Mouse (Mus musculus): ENCODE measurements around the gene Aarsd1. TPM values are rescaled to one million over a fixed set of nuclear protein-coding genes. Genes with fewer than 3 reads are reported as not detected.
"Not testable (repeated sequence)": the region's sequence is repeated elsewhere in the genome, so short reads cannot be mapped to it uniquely, and the experiment has no call there.

Gene Aarsd1
- polyA plus RNA-seq, 1 experiment from 2014 or later: 85.3 TPM

DNA sequence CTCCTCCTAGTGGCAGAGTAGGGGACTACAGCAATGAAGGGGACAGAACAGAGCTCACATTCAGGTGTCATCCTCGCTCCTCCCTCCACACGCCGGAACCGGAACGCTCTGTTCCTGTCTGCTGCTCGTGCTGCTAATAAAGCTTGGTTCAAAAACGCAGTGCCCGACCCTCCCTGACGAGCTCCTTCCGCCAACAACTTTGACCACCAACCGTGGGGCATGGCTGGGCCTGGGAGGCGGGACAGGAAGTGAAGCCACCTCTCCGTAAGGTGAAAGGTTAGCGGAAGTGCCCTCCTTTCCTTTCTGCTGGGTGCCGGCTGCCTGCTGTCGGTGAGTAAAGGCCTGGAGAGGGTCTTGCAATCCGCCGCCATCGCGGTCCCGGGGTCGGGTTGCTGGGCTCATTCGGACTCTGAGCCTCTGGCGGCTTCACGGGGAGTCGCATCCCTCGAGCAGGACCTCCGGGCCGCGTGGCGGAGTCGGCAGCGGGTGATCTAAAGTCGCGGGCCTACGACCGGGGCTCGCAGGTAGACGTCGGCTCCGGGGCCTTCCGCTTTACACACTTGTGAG lies 24.8 kb upstream of the Aarsd1 start, which contains the start of gene Rpl27:
TSS of gene Rpl27 (plus strand) at position 172 of the 567 bp plus-strand sequence.
- Histone ChIP-seq H3K27me3 (replicated peaks) (no peaks in the 10 kb centered on the region), H3K36me3 (peaks cover 26% of the 10 kb centered on the region), H3K27ac (peak within 1 kb of the TSS; percentile 89), H3K4me3 (peak within 1 kb of the TSS; percentile 79), H3K9ac (peak within 1 kb of the TSS; percentile 89), H3K9me3 (no peaks in the 10 kb centered on the region), H3K4me1 (peaks cover 17% of the 10 kb centered on the region), H3K4me2 (replicated peaks) (peak within 1 kb of the TSS; percentile 87)
- peak; percentile 100 for ATAC-seq (ENCODE audit: low FRiP score, low read depth)
- under 1% methylated on average over 42 of the region's 42 CpGs for WGBS

DNA sequence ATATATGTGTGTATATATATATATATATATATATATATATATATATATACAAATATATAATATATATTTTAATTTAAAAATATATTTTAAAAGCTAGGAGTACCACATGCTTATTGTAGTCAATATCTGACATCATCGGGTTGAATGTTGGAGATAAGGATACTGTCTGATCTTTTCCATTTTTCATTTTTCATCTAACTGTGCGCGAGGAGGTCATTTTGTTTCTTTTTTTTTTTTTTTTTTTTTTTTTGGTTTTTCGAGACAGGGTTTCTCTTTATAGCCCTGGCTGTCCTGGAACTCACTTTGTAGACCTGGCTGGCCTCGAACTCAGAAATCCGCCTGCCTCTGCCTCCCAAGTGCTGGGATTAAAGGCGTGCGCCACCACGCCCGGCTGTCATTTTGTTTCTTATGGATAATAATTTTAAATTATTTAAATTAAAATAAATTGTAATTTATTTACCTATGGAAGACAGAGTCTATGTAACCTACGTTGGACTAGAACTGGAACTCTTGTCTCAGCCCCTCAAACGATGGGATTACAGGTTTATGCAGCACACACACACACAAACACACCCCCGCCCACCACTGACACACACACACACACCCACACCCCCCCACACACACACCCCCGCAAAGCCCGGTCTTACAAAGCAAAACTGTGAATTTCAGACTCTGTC lies 24.2 kb upstream of the Aarsd1 start:
- not testable (repeated sequence) for H3K9me3 ChIP-seq; ATAC-seq (ENCODE audit: low FRiP score, low read depth); H3K27me3 ChIP-seq (replicated peaks); H3K27ac ChIP-seq
- 0 out of 2 replicates have a peak overlapping the region, but pooled peaks have one; percentile 26 for H3K9ac ChIP-seq
- peaks cover 26% of the 10 kb centered on the region for H3K36me3 ChIP-seq
- H3K4me3 ChIP-seq: peak overlapping the region; percentile 20; the same call in 1 of the 2 replicates
- 38% methylated on average over 15 of the region's 15 CpGs for WGBS
- peaks cover 17% of the 10 kb centered on the region for H3K4me1 ChIP-seq
- peak overlapping the region; percentile 50 for H3K4me2 ChIP-seq (replicated peaks)

DNA sequence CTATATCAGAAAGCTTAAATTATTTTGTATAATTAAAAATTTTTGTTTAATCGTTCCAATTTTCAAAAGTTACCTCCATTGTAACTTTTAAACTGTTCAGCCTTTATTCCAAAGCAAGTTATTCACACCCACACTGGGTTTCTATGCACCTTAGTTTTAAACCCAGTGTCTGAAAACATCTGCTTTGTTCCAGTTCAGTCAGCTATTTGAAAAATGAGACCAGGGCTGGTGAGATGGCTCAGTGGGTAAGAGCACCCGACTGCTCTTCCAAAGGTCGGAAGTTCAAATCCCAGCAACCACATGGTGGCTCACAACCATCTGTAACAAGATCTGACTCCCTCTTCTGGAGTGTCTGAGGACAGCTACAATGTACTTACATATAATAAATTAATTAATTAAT lies 20.6 kb upstream of the Aarsd1 start:
- H3K27ac ChIP-seq; H3K27me3 ChIP-seq (replicated peaks); H3K4me2 ChIP-seq (replicated peaks); H3K4me3 ChIP-seq; H3K4me1 ChIP-seq; H3K9ac ChIP-seq; H3K9me3 ChIP-seq; ATAC-seq (ENCODE audit: low FRiP score, low read depth): not testable (repeated sequence)
- peaks cover 30% of the 10 kb centered on the region for H3K36me3 ChIP-seq
- 52% methylated on average over 3 of the region's 3 CpGs for WGBS

DNA sequence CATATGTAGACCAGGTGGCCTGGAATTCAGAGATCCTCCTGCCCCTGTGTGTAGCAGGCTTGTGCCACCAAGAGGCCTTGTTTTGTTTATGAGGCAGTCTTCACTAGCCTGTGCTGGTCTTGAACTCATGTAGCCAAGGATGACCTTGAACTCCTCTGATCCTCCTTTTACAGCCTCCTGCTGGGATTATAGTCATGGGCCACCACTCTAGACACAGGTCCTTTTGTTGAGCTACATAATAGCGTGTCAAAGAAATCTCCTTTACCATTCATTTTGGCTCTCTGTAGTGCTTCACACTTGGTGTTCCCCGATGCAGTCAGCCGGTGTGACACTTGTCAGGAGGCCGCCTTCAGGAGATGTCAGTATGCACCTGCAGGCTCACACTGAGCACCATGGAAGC lies 19.5 kb upstream of the Aarsd1 start:
- Histone ChIP-seq H3K9me3 (no peaks in the 10 kb centered on the region), H3K27me3 (replicated peaks) (no peaks in the 10 kb centered on the region), H3K4me3 (no peak overlapping the region), H3K4me2 (replicated peaks) (no peak overlapping the region), H3K4me1 (no peaks in the 10 kb centered on the region), H3K36me3 (peaks cover 37% of the 10 kb centered on the region), H3K9ac (no peak overlapping the region), H3K27ac (no peak overlapping the region)
- ATAC-seq (ENCODE audit: low FRiP score, low read depth): no peak
- WGBS: 43% methylated on average over 4 of the region's 4 CpGs

DNA sequence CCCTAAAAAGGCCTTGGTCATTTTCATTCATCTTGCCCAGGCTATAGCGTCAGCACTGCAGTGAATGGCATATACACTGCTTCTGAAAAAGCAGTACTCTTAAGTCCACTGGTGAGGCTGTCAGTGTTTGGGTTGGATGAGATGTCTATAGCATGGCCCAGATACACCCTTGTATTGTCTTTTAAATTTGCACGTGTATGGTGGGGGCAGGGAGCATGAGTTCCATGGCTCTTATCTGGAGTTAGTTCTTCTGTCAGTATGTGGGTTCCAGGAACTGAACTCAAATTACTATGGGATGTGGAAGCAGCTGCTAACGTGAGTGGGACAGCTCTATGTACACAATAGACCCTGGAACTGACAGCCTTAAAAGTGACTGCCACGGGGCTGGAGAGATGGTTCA lies 18.4 kb upstream of the Aarsd1 start:
- Histone ChIP-seq H3K4me1 (no peaks in the 10 kb centered on the region), H3K27me3 (replicated peaks) (no peaks in the 10 kb centered on the region), H3K9ac (no peak overlapping the region), H3K4me2 (replicated peaks) (no peak overlapping the region), H3K9me3 (no peaks in the 10 kb centered on the region), H3K4me3 (no peak overlapping the region), H3K27ac (no peak overlapping the region), H3K36me3 (peaks cover 48% of the 10 kb centered on the region)
- no peak for ATAC-seq (ENCODE audit: low FRiP score, low read depth)
- WGBS: 87% methylated on average over 4 of the region's 4 CpGs

DNA sequence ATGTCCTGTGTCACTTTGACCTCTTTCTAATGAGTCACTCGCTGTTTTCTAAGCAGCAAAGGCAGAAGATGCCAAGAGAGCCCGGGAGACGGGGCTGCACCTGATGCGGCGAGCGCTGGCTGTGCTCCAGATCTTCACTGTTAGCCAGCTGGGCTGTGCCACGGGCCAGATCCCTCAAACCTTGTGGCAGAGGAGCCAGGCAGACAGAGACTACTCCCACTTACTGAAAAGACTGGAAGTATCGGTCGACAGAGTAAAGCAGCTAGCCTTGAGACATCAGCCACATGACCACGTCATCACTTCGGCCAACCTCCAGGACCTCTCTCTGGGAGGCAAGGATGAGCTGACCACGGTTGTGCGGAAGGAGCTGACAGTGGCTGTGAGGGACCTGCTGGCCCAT lies 16.0 kb upstream of the Aarsd1 start:
- Histone ChIP-seq H3K4me1 (no peaks in the 10 kb centered on the region), H3K27ac (no peak overlapping the region), H3K4me3 (no peak overlapping the region), H3K36me3 (peaks cover 66% of the 10 kb centered on the region), H3K9me3 (no peaks in the 10 kb centered on the region), H3K27me3 (replicated peaks) (no peaks in the 10 kb centered on the region), H3K4me2 (replicated peaks) (no peak overlapping the region), H3K9ac (no peak overlapping the region)
- WGBS: 93% methylated on average over 13 of the region's 13 CpGs
- ATAC-seq (ENCODE audit: low FRiP score, low read depth): no peak

DNA sequence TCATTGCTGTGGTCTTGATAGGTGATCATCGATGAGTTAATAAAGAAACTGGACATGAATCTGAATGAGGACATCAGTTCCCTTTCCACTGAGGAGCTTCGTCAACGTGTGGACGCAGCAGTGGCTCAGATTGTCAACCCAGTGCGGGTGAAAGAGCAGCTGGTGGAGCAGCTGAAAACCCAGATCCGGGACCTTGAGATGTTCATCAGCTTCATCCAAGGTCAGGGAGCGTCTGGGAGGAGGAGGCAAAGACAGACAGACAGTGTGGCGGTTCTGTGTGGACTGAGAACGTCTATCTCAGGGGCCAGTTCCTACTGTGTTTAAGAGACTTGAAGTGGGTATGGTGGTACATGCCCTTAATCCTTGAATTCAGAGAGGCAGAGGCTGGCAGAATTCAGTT lies 13.9 kb upstream of the Aarsd1 start:
- peaks cover 66% of the 10 kb centered on the region for H3K36me3 ChIP-seq

DNA sequence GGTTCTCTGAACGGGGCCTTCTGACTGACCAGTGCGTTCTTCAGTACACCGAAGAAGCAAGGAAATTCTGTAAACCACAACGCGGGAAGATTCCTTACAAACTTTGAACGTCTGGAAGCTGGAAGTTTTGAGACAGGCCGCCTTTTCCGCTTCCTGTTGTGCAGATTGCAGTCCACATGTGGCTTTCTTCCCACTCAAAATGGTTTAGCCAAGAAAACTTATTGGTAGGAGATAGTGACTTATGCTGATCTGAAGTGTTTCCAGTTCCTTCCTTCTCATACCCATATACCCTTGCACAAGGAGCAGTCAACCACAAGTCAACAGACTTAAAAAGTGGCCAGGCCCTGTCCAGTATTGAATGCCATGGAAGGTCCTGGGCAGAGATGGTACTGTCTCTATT lies 8.8 kb upstream of the Aarsd1 start:
- 70% methylated on average over 8 of the region's 8 CpGs for WGBS
- Histone ChIP-seq H3K9me3 (no peaks in the 10 kb centered on the region), H3K27me3 (replicated peaks) (no peaks in the 10 kb centered on the region), H3K4me1 (peaks cover 26% of the 10 kb centered on the region), H3K4me3 (peak overlapping the region; percentile 98; the same call in 1 of the 2 replicates), H3K9ac (peak overlapping the region; percentile 85; the same call in 1 of the 2 replicates), H3K4me2 (replicated peaks) (peak overlapping the region; percentile 95), H3K27ac (no peak overlapping the region), H3K36me3 (peaks cover 22% of the 10 kb centered on the region)
- ATAC-seq (ENCODE audit: low FRiP score, low read depth): no peak

More for the DNA sequence above, 13.9 kb upstream of the Aarsd1 start:
- ATAC-seq (ENCODE audit: low FRiP score, low read depth): no peak
- Histone ChIP-seq H3K9ac (no peak overlapping the region), H3K4me1 (peaks cover 8% of the 10 kb centered on the region), H3K27me3 (replicated peaks) (no peaks in the 10 kb centered on the region), H3K9me3 (no peaks in the 10 kb centered on the region), H3K4me2 (replicated peaks) (no peak overlapping the region), H3K4me3 (no peak overlapping the region), H3K27ac (no peak overlapping the region)
- WGBS: 96% methylated on average over 9 of the region's 9 CpGs

DNA sequence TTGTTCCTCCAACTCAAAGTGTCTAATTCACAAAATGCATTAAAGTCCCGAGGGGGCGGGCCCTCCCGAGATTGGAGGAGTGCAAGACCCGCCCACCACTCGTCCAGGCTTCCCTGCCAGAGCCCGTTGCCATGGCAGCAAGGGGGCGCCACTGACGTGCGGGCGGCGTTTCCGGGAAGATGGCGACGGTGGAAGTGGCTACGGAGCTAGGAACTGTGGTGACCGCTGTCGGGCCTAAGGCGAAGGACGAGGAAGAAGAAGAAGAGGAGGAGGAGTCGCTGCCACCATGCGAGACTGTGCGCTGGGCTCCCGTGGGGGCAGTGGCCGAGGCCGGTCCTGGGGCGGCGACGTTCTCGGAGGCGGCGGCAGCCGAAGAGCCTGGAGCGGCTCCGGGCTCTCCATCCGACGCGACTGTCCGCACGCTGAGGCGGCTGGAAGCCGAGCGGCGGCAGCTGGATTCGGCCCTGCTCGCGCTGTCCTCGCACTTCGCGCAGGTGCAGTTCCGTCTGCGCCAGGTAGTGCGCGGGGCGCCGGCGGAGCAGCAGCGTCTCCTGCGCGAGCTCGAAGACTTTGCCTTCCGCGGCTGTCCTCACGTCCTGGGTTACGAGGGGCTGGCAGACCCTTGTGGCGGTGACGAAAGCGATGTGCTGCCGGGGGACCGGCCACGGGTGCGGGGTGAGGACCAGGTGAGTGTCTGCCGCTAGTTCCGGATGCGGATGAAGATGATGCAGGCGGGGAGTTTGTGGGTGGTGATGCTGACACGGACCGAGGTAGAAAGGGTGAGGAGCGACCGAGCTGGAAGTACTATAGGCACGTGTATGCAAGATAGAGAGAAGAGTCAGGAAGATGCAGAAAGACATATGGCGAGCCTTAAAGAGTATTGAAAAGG lies 7.8 kb upstream of the Aarsd1 start, which contains the start of the genes Rundc1 and Ptges3l:
TSS of gene Rundc1 (plus strand) at position 161 of the 889 bp plus-strand sequence.
TSS of gene Ptges3l (minus strand) at position 409 of the 889 bp plus-strand sequence.
- ATAC-seq (ENCODE audit: low FRiP score, low read depth): peak; percentile 95
- Histone ChIP-seq H3K36me3 (peaks cover 12% of the 10 kb centered on the region), H3K27ac (peak within 1 kb of the TSS; percentile 57), H3K4me2 (replicated peaks) (peak within 1 kb of the TSS; percentile 95), H3K4me1 (peaks cover 26% of the 10 kb centered on the region), H3K9ac (peak within 1 kb of the TSS; percentile 85), H3K4me3 (peak within 1 kb of the TSS; percentile 98), H3K9me3 (no peaks in the 10 kb centered on the region), H3K27me3 (replicated peaks) (no peaks in the 10 kb centered on the region)
- under 1% methylated on average over 81 of the region's 81 CpGs for WGBS

DNA sequence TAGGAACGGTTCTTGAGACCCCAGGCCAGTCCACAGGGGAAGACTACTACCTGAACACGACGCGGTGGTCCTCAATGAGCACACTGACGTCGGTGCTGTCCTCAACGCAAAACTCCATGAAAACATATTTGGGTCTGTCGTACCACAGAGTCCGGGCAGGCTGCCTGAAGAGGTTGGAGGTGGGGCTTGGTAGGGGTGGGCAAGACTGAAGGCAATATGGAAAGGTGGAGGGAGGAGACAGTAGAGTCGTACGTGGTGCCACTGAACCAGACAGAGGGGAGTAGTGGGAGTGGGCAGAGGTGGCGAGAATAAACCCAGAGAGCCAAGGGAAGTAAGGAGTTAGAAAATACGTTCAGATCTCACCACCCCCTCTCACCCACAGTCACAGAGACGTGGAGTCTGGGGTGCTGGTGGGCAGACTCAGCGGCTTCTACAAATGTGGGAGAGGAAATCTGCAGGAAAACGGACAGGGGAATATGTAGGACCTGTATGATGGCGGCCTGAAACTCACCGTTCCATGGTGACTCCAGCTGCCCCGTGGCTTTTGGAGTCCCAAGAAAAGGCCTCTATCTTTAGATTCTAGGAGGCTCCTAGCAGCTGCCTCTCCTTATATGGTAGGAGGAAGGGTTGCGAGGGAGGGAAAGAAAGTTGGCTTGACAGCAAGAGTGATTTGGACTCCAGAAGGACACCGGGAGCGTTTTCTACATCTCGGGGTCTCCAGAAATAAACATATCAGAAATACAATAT lies 6.9 kb upstream of the Aarsd1 start, which contains the start of gene Gm27029:
TSS of gene Gm27029 (minus strand) at position 692 of the 747 bp plus-strand sequence.
- Histone ChIP-seq H3K9me3 (no peaks in the 10 kb centered on the region), H3K4me2 (replicated peaks) (peak within 1 kb of the TSS; percentile 95), H3K9ac (peak within 1 kb of the TSS; percentile 85), H3K27me3 (replicated peaks) (no peaks in the 10 kb centered on the region), H3K4me1 (peaks cover 26% of the 10 kb centered on the region), H3K4me3 (peak within 1 kb of the TSS; percentile 98), H3K27ac (peak within 1 kb of the TSS; percentile 57), H3K36me3 (peaks cover 4% of the 10 kb centered on the region; the same call in 1 of the 2 replicates)
- ATAC-seq (ENCODE audit: low FRiP score, low read depth): peak; percentile 67
- WGBS: 6% methylated on average over 23 of the region's 23 CpGs

DNA sequence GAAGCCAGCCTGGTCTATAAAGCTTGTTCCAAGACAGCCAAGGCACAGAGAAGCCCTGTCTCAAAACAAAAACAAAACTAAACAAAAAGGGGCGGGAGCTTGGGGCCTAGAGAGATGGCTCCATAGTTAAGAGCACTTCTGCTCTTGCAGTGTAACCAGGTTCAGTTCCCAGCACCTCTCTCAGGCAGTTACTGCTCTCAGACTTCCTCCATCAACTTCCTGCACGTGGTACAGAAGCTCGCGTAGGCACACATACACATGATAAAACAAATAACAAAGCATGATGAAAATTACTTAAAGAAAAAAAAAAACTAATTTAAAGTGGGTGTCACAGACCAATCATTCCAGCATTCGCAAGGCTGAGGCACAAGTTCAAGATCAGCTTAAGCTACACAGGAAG lies 2.7 kb upstream of the Aarsd1 start:
- H3K9ac ChIP-seq: no peak overlapping the region
- H3K27ac ChIP-seq: no peak overlapping the region
- no peak overlapping the region for H3K4me3 ChIP-seq
- no peaks in the 10 kb centered on the region for H3K36me3 ChIP-seq
- 87% methylated on average over 5 of the region's 5 CpGs for WGBS
- no peaks in the 10 kb centered on the region for H3K27me3 ChIP-seq (replicated peaks)
- H3K4me1 ChIP-seq: peaks cover 14% of the 10 kb centered on the region
- H3K9me3 ChIP-seq: no peaks in the 10 kb centered on the region
- no peak overlapping the region for H3K4me2 ChIP-seq (replicated peaks)
- no peak for ATAC-seq (ENCODE audit: low FRiP score, low read depth)
